ENCODE assay signal across 14 mouse cellular contexts in genomic region chr2:166250571-166250970, GRCm38 (mm10).
DNase-seq lines count a peak whose midpoint lies in the region; ATAC-seq and TF ChIP-seq lines count a peak whose summit lies in the region.
"Had no signal": no experiment of that assay in that cellular context is flagged by ENCODE, and none has a peak within 500 bp of the region (broad histone marks: within the 10 kb centered on the region; RNA-seq: fewer than 3 reads in every experiment).

No protein-coding gene starts in this region.

- no peak overlapping the region for H3K4me2 ChIP-seq in heart, embryonic 11.5 days
- H3K4me2 ChIP-seq: embryonic facial prominence, embryonic 15.5 days; forebrain, embryonic 15.5 days; hindbrain, embryonic 15.5 days; lung, embryonic 14.5 days had no signal

- intact Hi-C loops in heart, adult 2 months (cut with DNase I), result loop anchor here (5.0 kb wide), 1 partner anchor 93 kb away; the partner anchor contains the start of gene Sulf2
- intact Hi-C loops in heart, postnatal 14 days (cut with DNase I), result no loop called here

- no peak for TF ChIP-seq POLR2A in heart, adult 2 months (IDR thresholded peaks at IDR 0.05; ENCODE audit: insufficient read depth, low read depth, low read length)

- peak; percentile 51 to 63 for DNase-seq in heart, adult 2 months
- DNase-seq in heart, postnatal 14 days, result peak; percentile 34 to 37
- peak; percentile 65 for DNase-seq in kidney, postnatal 10 days
- DNase-seq in lung, postnatal 36 days, result peak; percentile 76
- DNase-seq in ovary, postnatal 14 days (ENCODE audit: low spot score), result no peak
- no peak for DNase-seq in layer of hippocampus, adult 2 months (ENCODE audit: low spot score in 2 of 2)
- DNase-seq: cerebellum, postnatal 10 days; lung, embryonic 14.5 days; midbrain, embryonic 14.5 days had no signal

- no peak overlapping the region for H3K9ac ChIP-seq in heart, adult 2 months (ENCODE audit: low read depth, low read length)
- H3K9ac ChIP-seq in heart, embryonic 11.5 days (ENCODE audit: low read depth, low read length), result no peak overlapping the region
- H3K9ac ChIP-seq: embryonic facial prominence, embryonic 15.5 days; forebrain, embryonic 15.5 days; hindbrain, embryonic 15.5 days; lung, embryonic 14.5 days had no signal

- H3K9me3 ChIP-seq in heart, embryonic 11.5 days (replicated peaks; ENCODE audit: control insufficient read depth, low read length), result no peaks in the 10 kb centered on the region
- H3K9me3 ChIP-seq: embryonic facial prominence, embryonic 15.5 days; forebrain, embryonic 15.5 days; hindbrain, embryonic 15.5 days had no signal

- no peaks in the 10 kb centered on the region for H3K79me2 ChIP-seq in heart, adult 2 months (replicated peaks; ENCODE audit: control insufficient read depth, insufficient read depth, low read length)

- no peak for ATAC-seq in heart, embryonic 11.5 days (replicated peaks; ENCODE audit: insufficient number of reproducible peaks, low FRiP score, low TSS enrichment)
- no peak for ATAC-seq in CD4-positive, CD25-positive, alpha-beta regulatory T cell, adult 4 months
- ATAC-seq: forebrain, embryonic 15.5 days had no signal

- WGBS in heart, adult 2 months, result 43% methylated on average over 10 of the region's 10 CpGs
- 73% methylated on average over 10 of the region's 10 CpGs for WGBS in heart, embryonic 11.5 days (ENCODE audit: insufficient replicate concordance)

- H3K27ac ChIP-seq in heart, adult 2 months, result peak overlapping the region; percentile 60
- no peak overlapping the region for H3K27ac ChIP-seq in heart, embryonic 11.5 days (ENCODE audit: low read depth, low read length)
- no peak overlapping the region for H3K27ac ChIP-seq in layer of hippocampus, adult 2 months
- H3K27ac ChIP-seq: embryonic facial prominence, embryonic 15.5 days; forebrain, embryonic 15.5 days; hindbrain, embryonic 15.5 days had no signal

- H3K4me1 ChIP-seq in heart, adult 2 months (ENCODE audit: control insufficient read depth, insufficient read depth, low read length), result peaks cover 6% of the 10 kb centered on the region
- H3K4me1 ChIP-seq in heart, embryonic 11.5 days (ENCODE audit: control insufficient read depth, insufficient read depth, low read length), result peaks cover 8% of the 10 kb centered on the region

- H3K36me3 ChIP-seq in heart, adult 2 months (ENCODE audit: control insufficient read depth, insufficient read depth, low read length), result no peaks in the 10 kb centered on the region
- H3K36me3 ChIP-seq in heart, embryonic 11.5 days (ENCODE audit: control insufficient read depth, insufficient read depth, low read length), result no peaks in the 10 kb centered on the region
- H3K36me3 ChIP-seq: embryonic facial prominence, embryonic 15.5 days; forebrain, embryonic 15.5 days; hindbrain, embryonic 15.5 days had no signal

- TF ChIP-seq EP300 in heart, adult 2 months (IDR thresholded peaks at IDR 0.05; ENCODE audit: insufficient read depth, low read depth, low read length), result 0 out of 2 replicates have a peak, but pooled peaks have one; percentile 50

- no peaks in the 10 kb centered on the region for H3K27me3 ChIP-seq in heart, adult 2 months (ENCODE audit: control insufficient read depth, insufficient read depth, low read length)
- no peaks in the 10 kb centered on the region for H3K27me3 ChIP-seq in heart, embryonic 11.5 days (ENCODE audit: control insufficient read depth, insufficient read depth, low read length)
- H3K27me3 ChIP-seq: embryonic facial prominence, embryonic 15.5 days; forebrain, embryonic 15.5 days had no signal

- TF ChIP-seq CTCF in heart, adult 2 months (IDR thresholded peaks at IDR 0.05), result no peak
- no peak for TF ChIP-seq CTCF in layer of hippocampus, adult 2 months (conservative IDR thresholded peaks at IDR 0.05)

- H3K4me3 ChIP-seq in heart, adult 2 months, result no peak overlapping the region
- H3K4me3 ChIP-seq in heart, embryonic 11.5 days (ENCODE audit: low read depth, low read length), result no peak overlapping the region
- no peak overlapping the region for H3K4me3 ChIP-seq in layer of hippocampus, adult 2 months
- H3K4me3 ChIP-seq: embryonic facial prominence, embryonic 15.5 days; forebrain, embryonic 15.5 days; hindbrain, embryonic 15.5 days had no signal

Comparison
In these comparisons a context has a peak if more than half of its experiments do, and no peak if none do; other contexts are left out.
1. DNase-seq: peak in heart, adult 2 months (2 of 2), heart, postnatal 14 days (2 of 2), kidney, postnatal 10 days (single experiment) and lung, postnatal 36 days (single experiment); none in ovary, postnatal 14 days (single experiment) and layer of hippocampus, adult 2 months (0 of 2).